In the genomic region with DNA sequence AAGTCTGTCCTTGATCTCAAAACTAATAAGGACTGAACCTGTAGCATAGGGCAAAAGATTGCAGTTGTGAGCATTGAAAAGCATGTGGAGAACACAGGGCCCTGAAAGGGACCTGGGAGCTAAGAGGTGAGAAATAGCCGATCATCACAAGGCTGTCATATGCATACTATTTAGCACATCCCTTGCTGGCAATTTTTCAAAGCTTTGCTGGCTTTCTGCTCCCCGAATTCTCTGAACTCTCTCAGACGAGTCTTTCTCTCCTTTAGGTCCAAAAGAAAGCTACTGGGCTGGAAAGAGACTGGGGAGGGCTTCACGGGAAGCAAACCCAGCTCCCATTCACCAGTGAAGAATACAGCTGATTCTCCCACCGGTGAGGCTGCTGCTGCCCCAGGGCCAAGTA, we compare ENCODE assay signal across 14 mouse cellular contexts. TPM values are rescaled to one million over a fixed set of nuclear protein-coding genes. Genes with fewer than 3 reads are reported as not detected.
DNase-seq lines count a peak whose midpoint lies in the region; ATAC-seq lines count a peak whose summit lies in the region.
"Had no signal": no experiment of that assay in that cellular context is flagged by ENCODE, and none has a peak within 500 bp of the region (broad histone marks: within the 10 kb centered on the region; RNA-seq: fewer than 3 reads in every experiment).

No protein-coding gene starts in this region.

- H3K4me1 ChIP-seq in embryonic facial prominence, embryonic 11.5 days (ENCODE audit: control insufficient read depth, insufficient read depth, low read length), result no peaks in the 10 kb centered on the region
- peaks cover 15% of the 10 kb centered on the region for H3K4me1 ChIP-seq in hindbrain, embryonic 12.5 days
- H3K4me1 ChIP-seq in midbrain, embryonic 12.5 days, result peaks cover 19% of the 10 kb centered on the region
- H3K4me1 ChIP-seq: embryonic facial prominence, embryonic 15.5 days had no signal

- no peak overlapping the region for H3K4me3 ChIP-seq in embryonic facial prominence, embryonic 11.5 days (ENCODE audit: low read depth, low read length)
- H3K4me3 ChIP-seq in hindbrain, embryonic 12.5 days, result no peak overlapping the region
- no peak overlapping the region for H3K4me3 ChIP-seq in midbrain, embryonic 12.5 days
- H3K4me3 ChIP-seq: embryonic facial prominence, embryonic 15.5 days had no signal

- H3K9ac ChIP-seq in embryonic facial prominence, embryonic 11.5 days (replicated peaks; ENCODE audit: low read length), result no peak overlapping the region
- no peak overlapping the region for H3K9ac ChIP-seq in hindbrain, embryonic 12.5 days
- H3K9ac ChIP-seq in midbrain, embryonic 12.5 days (replicated peaks), result 0 out of 2 replicates have a peak overlapping the region, but pooled peaks have one; percentile 24
- H3K9ac ChIP-seq: embryonic facial prominence, embryonic 15.5 days had no signal

- no peak for ATAC-seq in embryonic facial prominence, embryonic 11.5 days (replicated peaks; ENCODE audit: insufficient number of reproducible peaks, low FRiP score, low TSS enrichment, low read depth)
- ATAC-seq in hindbrain, embryonic 12.5 days (ENCODE audit: low FRiP score), result peak; percentile 48
- peak; percentile 20; the same call in 1 of the 2 replicates for ATAC-seq in midbrain, embryonic 12.5 days (ENCODE audit: low FRiP score, low read depth)
- ATAC-seq: lung, postnatal 0 days had no signal

- no peaks in the 10 kb centered on the region for H3K9me3 ChIP-seq in embryonic facial prominence, embryonic 11.5 days (replicated peaks; ENCODE audit: control insufficient read depth, low read length)
- no peaks in the 10 kb centered on the region for H3K9me3 ChIP-seq in hindbrain, embryonic 12.5 days (replicated peaks)
- H3K9me3 ChIP-seq in midbrain, embryonic 12.5 days, result no peaks in the 10 kb centered on the region
- H3K9me3 ChIP-seq: embryonic facial prominence, embryonic 15.5 days had no signal

- peak; percentile 48 for DNase-seq in brain, adult 2 months (ENCODE audit: low read depth, low spot score)
- DNase-seq in embryonic facial prominence, embryonic 11.5 days (ENCODE audit: low spot score), result no peak
- DNase-seq in heart, postnatal 14 days, result no peak
- no peak for DNase-seq in adrenal gland, postnatal 25 days
- no peak for DNase-seq in right cerebral cortex, postnatal 10 days (ENCODE audit: low spot score in 2 of 2)
- DNase-seq: gastrocnemius, postnatal 36 days; heart, postnatal 36 days; kidney, postnatal 10 days; right cerebral cortex, postnatal 4 days had no signal

- WGBS in embryonic facial prominence, embryonic 11.5 days, result 45% methylated on average over 5 of the region's 5 CpGs
- WGBS in hindbrain, embryonic 12.5 days, result 34% methylated on average over 5 of the region's 5 CpGs
- 16% methylated on average over 5 of the region's 5 CpGs for WGBS in midbrain, embryonic 12.5 days

- no peak overlapping the region for H3K4me2 ChIP-seq in embryonic facial prominence, embryonic 11.5 days (ENCODE audit: low read depth, low read length)
- peak overlapping the region; percentile 22; the same call in 1 of the 2 replicates for H3K4me2 ChIP-seq in hindbrain, embryonic 12.5 days (replicated peaks)
- H3K4me2 ChIP-seq in midbrain, embryonic 12.5 days (replicated peaks), result peak overlapping the region; percentile 22
- H3K4me2 ChIP-seq: embryonic facial prominence, embryonic 15.5 days had no signal

- intact Hi-C loops in heart, postnatal 14 days (cut with DNase I), result no loop called here

- no peaks in the 10 kb centered on the region for H3K27me3 ChIP-seq in embryonic facial prominence, embryonic 11.5 days (ENCODE audit: control insufficient read depth, insufficient read depth, low read length)
- H3K27me3 ChIP-seq in hindbrain, embryonic 12.5 days, result peaks cover 6% of the 10 kb centered on the region
- H3K27me3 ChIP-seq in midbrain, embryonic 12.5 days, result peaks cover 51% of the 10 kb centered on the region
- H3K27me3 ChIP-seq: CH12.LX had no signal

- H3K27ac ChIP-seq in embryonic facial prominence, embryonic 11.5 days (replicated peaks; ENCODE audit: low read depth, low read length), result peak overlapping the region; percentile 56; the same call in 1 of the 2 replicates
- H3K27ac ChIP-seq in hindbrain, embryonic 12.5 days, result peak overlapping the region; percentile 90
- peak overlapping the region; percentile 92 for H3K27ac ChIP-seq in midbrain, embryonic 12.5 days (replicated peaks)
- H3K27ac ChIP-seq: embryonic facial prominence, embryonic 15.5 days had no signal

- H3K36me3 ChIP-seq in embryonic facial prominence, embryonic 11.5 days (replicated peaks; ENCODE audit: control insufficient read depth, insufficient read depth, low read depth, low read length), result no peaks in the 10 kb centered on the region
- H3K36me3 ChIP-seq in hindbrain, embryonic 12.5 days, result no peaks in the 10 kb centered on the region
- no peaks in the 10 kb centered on the region for H3K36me3 ChIP-seq in midbrain, embryonic 12.5 days
- H3K36me3 ChIP-seq: embryonic facial prominence, embryonic 15.5 days had no signal

RNA-seq across cellular contexts. Expression of a gene that starts 11.2 kb away (rescaled TPM):
- polyA plus RNA-seq in embryonic facial prominence, embryonic 11.5 days (2014; fragmentation: Nextera tagmentation; extraction: Ambion mirVana), result 2.2 TPM in 2 replicates
- 4.8 and 5.2 TPM in 2 replicates for polyA plus RNA-seq in hindbrain, embryonic 12.5 days (2016; fragmentation: Nextera tagmentation; extraction: Ambion mirVana)
- polyA plus RNA-seq in midbrain, embryonic 12.5 days (2016; fragmentation: Nextera tagmentation; extraction: Ambion mirVana), result 6.2 and 6.5 TPM in 2 replicates
- total RNA-seq in heart, postnatal 14 days (2021), result 1 to 10 TPM; 1.6 to 2.7 TPM
- 6.1 and 8.9 TPM in 2 replicates for total RNA-seq in adrenal gland, postnatal 25 days (2021)

RNA-seq across cellular contexts. Expression of a gene that starts 36.9 kb away (rescaled TPM):
- 67.3 and 70.8 TPM in 2 replicates for polyA plus RNA-seq in embryonic facial prominence, embryonic 11.5 days (2014; fragmentation: Nextera tagmentation; extraction: Ambion mirVana)
- polyA plus RNA-seq in hindbrain, embryonic 12.5 days (2016; fragmentation: Nextera tagmentation; extraction: Ambion mirVana), result 68.9 and 72.1 TPM in 2 replicates
- polyA plus RNA-seq in midbrain, embryonic 12.5 days (2016; fragmentation: Nextera tagmentation; extraction: Ambion mirVana), result 75.5 and 79.3 TPM in 2 replicates
- total RNA-seq in heart, postnatal 14 days (2021), result 10 to 100 TPM; 15.3 to 28.4 TPM
- 57.5 and 116 TPM in 2 replicates for total RNA-seq in adrenal gland, postnatal 25 days (2021)
